Mouse (Mus musculus) testis, postnatal 10 days (tissue): ENCODE data around the gene Dtx3.
"Not testable (repeated sequence)": the region's sequence is repeated elsewhere in the genome, so short reads cannot be mapped to it uniquely, and the experiment has no call there.

Source experiments
- DNase-seq: peaks from one replicate; pipeline ENCODE4 v3.0.0; 2021; ENCODE audit warnings: low spot score

Gene Dtx3

GRCm38 (mm10) chr10:127165654-127166403 is 29.7 kb downstream of the Dtx3 start:
- peak; percentile 71 for DNase-seq

GRCm38 (mm10) chr10:127165354-127165653 is 30.2 kb downstream of the Dtx3 start:
- no peak for DNase-seq

DNA sequence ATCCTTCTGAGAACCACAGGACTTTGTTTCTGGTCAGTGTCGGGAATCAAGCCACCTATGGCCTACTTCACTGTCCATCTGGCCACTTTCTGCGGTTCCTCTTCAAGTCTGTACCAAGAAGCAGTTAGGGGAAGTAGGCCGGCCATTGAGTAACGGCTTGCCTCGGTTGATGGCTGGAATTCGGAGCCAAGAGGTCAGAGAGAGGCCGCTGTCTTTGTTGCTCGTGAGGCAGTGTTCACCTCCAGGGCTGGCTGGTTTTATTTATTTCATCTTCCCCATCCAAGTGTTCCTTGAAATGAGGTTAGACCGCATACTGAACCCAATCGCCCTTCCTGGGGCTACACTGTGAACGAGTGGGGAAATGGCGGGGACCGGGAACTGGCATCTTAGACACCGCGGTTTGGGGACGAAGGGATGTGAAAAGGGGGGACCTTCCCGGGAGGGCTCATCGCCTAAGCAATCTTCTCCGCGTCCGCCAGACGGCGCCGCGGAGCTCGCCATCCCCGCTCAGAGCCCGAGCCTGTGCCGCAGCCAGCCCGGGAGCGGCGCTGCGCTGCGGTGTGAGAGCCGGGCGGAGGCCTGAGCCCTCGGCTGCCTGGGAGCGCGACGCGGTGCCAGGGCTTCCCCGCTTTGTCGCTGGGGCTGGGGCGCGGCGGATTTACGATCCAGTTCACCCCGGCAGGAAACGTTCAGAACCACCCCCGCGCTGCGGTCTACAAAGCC is 30.7 kb downstream of the Dtx3 start, which contains the start of gene B4galnt1:
Gene B4galnt1 (plus strand): TSS at position 595 of the 723 bp plus-strand sequence.
- peak; percentile 79 for DNase-seq

- DNase-seq, result no peak
These were observed 31.3 kb downstream of the Dtx3 start for GRCm38 (mm10) chr10:127164190-127164589.

DNA sequence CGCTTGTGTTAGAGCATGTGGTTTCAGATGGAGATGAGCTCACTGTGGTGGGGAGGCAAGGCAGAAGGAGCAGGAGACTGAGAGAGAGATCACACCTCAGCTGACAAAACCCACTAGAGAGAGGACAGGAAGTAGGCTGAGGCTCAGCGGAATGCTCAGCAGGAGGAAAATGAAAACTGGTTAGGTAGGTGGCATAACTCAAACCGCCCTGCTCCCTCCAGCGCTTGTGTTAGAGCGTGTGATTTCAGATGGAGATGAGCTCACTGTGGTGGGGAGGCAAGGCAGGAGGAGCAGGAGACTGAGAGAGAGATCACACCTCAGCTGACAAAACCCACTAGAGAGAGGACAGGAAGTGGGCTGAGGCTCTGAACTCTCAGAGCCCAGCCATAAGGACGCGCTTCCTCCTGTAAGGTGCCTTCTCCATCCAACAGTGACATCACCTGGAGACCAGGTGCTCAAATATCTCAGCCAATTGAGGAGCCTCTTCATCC is 32.7 kb downstream of the Dtx3 start:
- DNase-seq, result not testable (repeated sequence)

GRCm38 (mm10) chr10:127160728-127161127 is 34.8 kb downstream of the Dtx3 start:
- no peak for DNase-seq

DNA sequence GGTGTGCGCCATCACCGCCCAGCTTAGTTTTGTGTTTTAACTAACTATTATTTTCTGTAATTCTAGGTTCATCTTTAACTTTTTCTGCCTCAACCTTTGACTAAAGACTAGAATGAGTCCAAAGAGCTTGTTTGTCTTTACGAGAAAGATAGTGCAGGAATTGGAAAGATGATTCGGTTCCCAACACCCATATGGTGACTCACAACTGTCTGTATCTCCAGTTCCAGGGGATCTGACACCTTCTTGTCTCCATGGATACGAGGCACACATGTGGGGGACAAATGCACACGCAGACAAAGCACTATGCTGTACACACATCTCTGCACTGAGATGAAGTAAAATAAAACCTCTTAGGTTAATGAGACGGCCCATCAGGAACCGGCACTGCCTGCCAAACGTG is 35.4 kb downstream of the Dtx3 start:
- no peak for DNase-seq

GRCm38 (mm10) chr10:127158471-127158870 is 37.1 kb downstream of the Dtx3 start:
- no peak for DNase-seq

- DNase-seq, result no peak
These were observed 39.0 kb downstream of the Dtx3 start for GRCm38 (mm10) chr10:127156511-127156910.

DNA sequence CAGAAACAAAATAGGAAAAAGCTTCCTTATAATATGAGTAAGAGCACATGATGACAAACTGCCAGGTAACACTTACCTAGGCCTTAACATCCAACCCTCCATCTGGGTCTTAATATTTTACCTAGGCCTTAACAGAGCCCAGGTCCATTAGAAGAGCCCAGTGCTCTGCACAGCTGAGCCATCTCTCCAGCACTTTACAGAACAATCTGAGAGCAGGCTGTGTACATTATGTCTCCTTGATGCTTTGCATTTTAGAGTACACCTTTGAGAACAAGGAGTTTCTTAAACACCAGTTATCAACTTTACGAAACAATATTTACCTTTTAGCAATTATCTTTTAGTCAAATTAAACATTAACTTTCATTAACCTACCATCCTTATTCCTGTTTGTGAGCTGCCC is 39.4 kb downstream of the Dtx3 start:
- no peak for DNase-seq

- no peak for DNase-seq
These were observed 40.9 kb downstream of the Dtx3 start for GRCm38 (mm10) chr10:127154652-127155051.

DNA sequence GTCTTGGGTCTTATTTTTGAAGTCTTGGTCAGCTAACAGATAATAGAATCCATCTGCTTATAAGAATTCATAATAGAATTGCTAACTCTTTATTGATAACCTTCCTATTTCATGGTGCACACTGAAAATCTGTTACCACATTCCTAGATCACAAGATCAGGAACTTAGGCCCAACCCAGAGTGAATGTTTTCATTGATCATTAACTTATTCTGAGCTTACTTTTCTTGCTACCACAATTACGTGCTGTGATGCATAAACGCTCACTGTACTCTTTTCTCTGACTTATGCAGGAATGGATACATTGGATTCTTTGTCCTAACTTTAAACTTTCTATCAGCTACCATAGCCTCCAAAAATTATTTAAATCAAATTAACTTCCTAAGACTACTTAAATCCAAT is 41.3 kb downstream of the Dtx3 start:
- no peak for DNase-seq

DNA sequence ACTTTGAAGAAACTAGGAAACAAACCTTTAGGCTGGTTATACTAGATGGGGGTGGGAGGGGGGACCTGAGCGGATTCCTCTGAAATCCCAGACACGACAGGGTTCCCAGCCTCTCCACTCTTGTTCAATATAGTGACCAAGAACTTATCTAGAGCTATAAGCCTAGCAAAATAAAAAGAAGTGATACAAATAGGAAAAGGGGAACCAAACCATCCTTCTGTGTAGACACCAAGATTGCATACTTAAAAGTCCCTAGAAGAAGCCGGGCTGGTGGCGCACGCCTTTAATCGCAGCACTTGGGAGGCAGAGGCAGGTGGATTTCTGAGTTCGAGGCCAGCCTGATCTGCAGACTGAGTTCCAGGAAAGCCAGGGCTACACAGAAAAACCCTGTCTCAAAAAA is 42.2 kb downstream of the Dtx3 start:
- DNase-seq, result no peak

GRCm38 (mm10) chr10:127152556-127152955 is 43.0 kb downstream of the Dtx3 start:
- not testable (repeated sequence) for DNase-seq

- DNase-seq, result not testable (repeated sequence)
These were observed 44.3 kb downstream of the Dtx3 start for GRCm38 (mm10) chr10:127151233-127151632.

DNA sequence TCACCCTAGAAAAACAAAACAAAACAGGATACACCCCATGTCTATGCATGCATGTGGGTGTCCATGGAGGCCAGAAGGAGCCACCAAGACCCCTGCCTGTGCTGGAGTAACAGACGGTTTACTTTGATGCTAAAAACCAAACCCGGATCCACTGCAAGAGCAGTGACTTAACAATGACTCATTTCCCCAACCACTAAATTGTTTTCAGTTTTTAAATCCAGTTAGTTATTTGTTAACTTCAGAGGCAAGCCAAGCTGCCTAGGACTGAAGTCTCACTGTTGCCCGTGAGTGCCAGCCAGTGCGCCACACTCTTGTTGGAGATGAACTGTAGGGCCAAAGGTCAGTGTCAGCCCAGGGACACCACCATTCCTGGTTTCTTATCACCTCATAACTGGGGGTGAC is 45.1 kb downstream of the Dtx3 start:
- no peak for DNase-seq

- no peak for DNase-seq
These were observed 48.4 kb downstream of the Dtx3 start for GRCm38 (mm10) chr10:127147135-127147534.

- no peak for DNase-seq
These were observed 50.2 kb downstream of the Dtx3 start for GRCm38 (mm10) chr10:127145303-127145702.

DNA sequence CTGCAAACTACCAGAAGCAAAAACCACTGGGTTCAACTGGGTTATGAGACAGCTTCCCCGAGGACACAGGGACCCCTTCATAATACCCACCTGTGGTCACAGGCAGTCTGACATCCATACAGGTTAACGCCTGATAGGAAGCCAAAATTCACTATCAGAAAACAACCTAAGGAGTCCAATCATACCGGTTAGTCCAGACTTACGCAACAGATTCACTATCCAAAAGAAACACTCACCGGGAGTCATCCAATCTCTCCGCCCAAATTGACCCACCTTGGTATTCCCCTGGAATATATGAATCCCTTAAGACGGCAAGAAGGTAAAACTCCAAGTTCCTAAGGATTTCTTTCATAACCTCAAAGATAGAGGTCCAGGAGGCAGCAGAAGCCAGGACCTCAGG is 51.0 kb downstream of the Dtx3 start:
- DNase-seq, result no peak

DNA sequence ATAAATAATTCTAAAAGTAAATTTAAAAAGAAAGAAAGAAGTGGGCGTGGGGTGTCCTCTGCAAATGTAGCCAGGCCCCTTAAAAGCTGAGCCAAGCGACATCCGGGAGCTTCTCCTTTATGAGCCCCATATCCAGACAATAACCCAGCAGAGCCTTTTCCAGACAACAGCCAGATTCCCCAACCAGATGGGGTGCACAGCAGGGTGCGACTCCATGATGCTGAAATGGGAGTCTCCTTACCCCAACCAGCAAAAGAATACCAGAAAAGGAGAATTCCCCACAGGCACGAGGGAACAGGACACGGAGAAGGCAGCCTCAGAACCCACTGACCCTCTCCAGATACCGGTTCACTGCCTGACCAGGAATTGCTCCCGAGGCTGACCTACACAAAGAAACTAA is 52.3 kb downstream of the Dtx3 start:
- no peak for DNase-seq

DNA sequence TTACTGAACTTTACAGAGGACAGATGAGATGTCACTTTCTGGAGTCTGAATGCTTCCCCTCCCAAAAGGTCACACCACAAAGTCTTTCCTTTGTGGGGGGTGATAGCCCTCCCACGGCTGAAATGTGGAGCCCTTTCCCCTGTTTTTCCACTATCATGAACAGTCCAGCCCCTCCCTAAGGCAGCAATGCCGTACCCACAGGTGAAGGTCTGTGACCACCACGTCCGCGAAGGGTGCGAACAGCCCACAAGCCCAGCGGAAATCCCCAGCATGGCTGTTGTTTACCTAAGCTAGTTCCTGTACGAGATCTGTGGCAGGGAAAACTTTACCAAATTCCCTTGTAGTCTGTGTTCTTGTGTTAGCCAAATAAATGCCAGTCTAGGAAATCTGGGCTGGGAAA is 54.0 kb downstream of the Dtx3 start:
- no peak for DNase-seq

GRCm38 (mm10) chr10:127140971-127141370 is 54.6 kb downstream of the Dtx3 start:
- DNase-seq, result no peak
